Comparison of ENCODE assay signal across 13 mouse cellular contexts in genomic region chr1:64035804-64036203, GRCm38 (mm10).
DNase-seq lines count a peak whose midpoint lies in the region; ATAC-seq and TF ChIP-seq lines count a peak whose summit lies in the region.
"Had no signal": no experiment of that assay in that cellular context is flagged by ENCODE, and none has a peak within 500 bp of the region (broad histone marks: within the 10 kb centered on the region; RNA-seq: fewer than 3 reads in every experiment).

No protein-coding gene starts in this region.

- H3K27ac ChIP-seq in cerebellum, adult 2 months (ENCODE audit: insufficient read depth, low read length): peak overlapping the region; percentile 37; the same call in 1 of the 2 replicates
- 0 out of 2 replicates have a peak overlapping the region, but pooled peaks have one; percentile 52 for H3K27ac ChIP-seq in hindbrain, embryonic 12.5 days
- H3K27ac ChIP-seq in hindbrain, embryonic 11.5 days (ENCODE audit: low read depth, low read length): no peak overlapping the region
- H3K27ac ChIP-seq in neural tube, embryonic 13.5 days (replicated peaks): peak overlapping the region; percentile 33; the same call in 1 of the 2 replicates
- peak overlapping the region; percentile 14; the same call in 1 of the 2 replicates for H3K27ac ChIP-seq in stomach, postnatal 0 days (replicated peaks)

- TF ChIP-seq POLR2A in cerebellum, adult 2 months (IDR thresholded peaks at IDR 0.05; ENCODE audit: borderline replicate concordance, insufficient read depth, low read length): no peak

- H3K4me2 ChIP-seq in hindbrain, embryonic 12.5 days (replicated peaks): no peak overlapping the region
- no peak overlapping the region for H3K4me2 ChIP-seq in hindbrain, embryonic 11.5 days (replicated peaks; ENCODE audit: low read depth, low read length)
- H3K4me2 ChIP-seq in neural tube, embryonic 13.5 days: no peak overlapping the region
- H3K4me2 ChIP-seq in stomach, postnatal 0 days (replicated peaks; ENCODE audit: low read depth): no peak overlapping the region

- H3K4me1 ChIP-seq in cerebellum, adult 2 months (ENCODE audit: control insufficient read depth, insufficient read depth, low read length): peaks cover 27% of the 10 kb centered on the region; the same call in 1 of the 2 replicates
- peaks cover 33% of the 10 kb centered on the region for H3K4me1 ChIP-seq in hindbrain, embryonic 12.5 days
- no peaks in the 10 kb centered on the region for H3K4me1 ChIP-seq in hindbrain, embryonic 11.5 days (replicated peaks; ENCODE audit: control insufficient read depth, insufficient read depth, low read length)
- H3K4me1 ChIP-seq in neural tube, embryonic 13.5 days (replicated peaks): peaks cover 49% of the 10 kb centered on the region
- H3K4me1 ChIP-seq in stomach, postnatal 0 days (replicated peaks; ENCODE audit: control insufficient read depth, insufficient read depth): no peaks in the 10 kb centered on the region

- no peaks in the 10 kb centered on the region for H3K27me3 ChIP-seq in cerebellum, adult 2 months (ENCODE audit: control insufficient read depth, insufficient read depth, low read length)
- no peaks in the 10 kb centered on the region for H3K27me3 ChIP-seq in hindbrain, embryonic 12.5 days
- H3K27me3 ChIP-seq in hindbrain, embryonic 11.5 days (ENCODE audit: control insufficient read depth, insufficient read depth, low read length): no peaks in the 10 kb centered on the region
- no peaks in the 10 kb centered on the region for H3K27me3 ChIP-seq in neural tube, embryonic 13.5 days
- H3K27me3 ChIP-seq in stomach, postnatal 0 days (ENCODE audit: control insufficient read depth, insufficient read depth, low read length): no peaks in the 10 kb centered on the region
- H3K27me3 ChIP-seq: CH12.LX; megakaryocyte, embryonic 14.5 days; Patski had no signal

- H3K9ac ChIP-seq in hindbrain, embryonic 12.5 days: no peak overlapping the region
- H3K9ac ChIP-seq in hindbrain, embryonic 11.5 days (ENCODE audit: low read depth, low read length): no peak overlapping the region
- no peak overlapping the region for H3K9ac ChIP-seq in neural tube, embryonic 13.5 days
- no peak overlapping the region for H3K9ac ChIP-seq in stomach, postnatal 0 days (ENCODE audit: low read length)

- no peak overlapping the region for H3K4me3 ChIP-seq in cerebellum, adult 2 months (replicated peaks; ENCODE audit: insufficient read depth, low read depth, low read length)
- H3K4me3 ChIP-seq in hindbrain, embryonic 12.5 days: no peak overlapping the region
- no peak overlapping the region for H3K4me3 ChIP-seq in hindbrain, embryonic 11.5 days (ENCODE audit: low read depth, low read length)
- no peak overlapping the region for H3K4me3 ChIP-seq in neural tube, embryonic 13.5 days
- H3K4me3 ChIP-seq in stomach, postnatal 0 days (ENCODE audit: low read depth, low read length): no peak overlapping the region
- H3K4me3 ChIP-seq: erythroblast, embryonic 14.5 days; megakaryocyte, embryonic 14.5 days had no signal

- ATAC-seq in hindbrain, embryonic 12.5 days (ENCODE audit: low FRiP score): no peak
- ATAC-seq in hindbrain, embryonic 11.5 days (ENCODE audit: low FRiP score): no peak
- ATAC-seq in neural tube, embryonic 13.5 days (ENCODE audit: low read depth): no peak
- no peak for ATAC-seq in stomach, postnatal 0 days (ENCODE audit: low FRiP score, low TSS enrichment)

- H3K36me3 ChIP-seq in hindbrain, embryonic 12.5 days: peaks cover 15% of the 10 kb centered on the region
- no peaks in the 10 kb centered on the region for H3K36me3 ChIP-seq in hindbrain, embryonic 11.5 days (ENCODE audit: control insufficient read depth, insufficient read depth, low read length)
- H3K36me3 ChIP-seq in neural tube, embryonic 13.5 days: peaks cover 43% of the 10 kb centered on the region
- peaks cover 10% of the 10 kb centered on the region; the same call in 1 of the 2 replicates for H3K36me3 ChIP-seq in stomach, postnatal 0 days (ENCODE audit: control insufficient read depth, insufficient read depth, low read length)

- no peaks in the 10 kb centered on the region for H3K9me3 ChIP-seq in hindbrain, embryonic 12.5 days (replicated peaks)
- no peaks in the 10 kb centered on the region for H3K9me3 ChIP-seq in hindbrain, embryonic 11.5 days (ENCODE audit: control insufficient read depth, low read length)
- H3K9me3 ChIP-seq in neural tube, embryonic 13.5 days: no peaks in the 10 kb centered on the region
- H3K9me3 ChIP-seq in stomach, postnatal 0 days (ENCODE audit: control insufficient read depth, low read length): no peaks in the 10 kb centered on the region
- H3K9me3 ChIP-seq: megakaryocyte, embryonic 14.5 days had no signal

- no peak for TF ChIP-seq EP300 in stomach, postnatal 0 days (optimal IDR thresholded peaks at IDR 0.05)

- no peak for DNase-seq in cerebellum, adult 2 months
- DNase-seq in cerebellum, postnatal 10 days: no peak
- no peak for DNase-seq in hindbrain, embryonic 11.5 days (ENCODE audit: low spot score)
- no peak for DNase-seq in neural tube, embryonic 10.5 days (ENCODE audit: extremely low spot score, low spot score)
- DNase-seq in stomach, postnatal 0 days (ENCODE audit: low spot score): no peak
- no peak for DNase-seq in right cerebral cortex, postnatal 25 days
- DNase-seq: gastrocnemius, postnatal 36 days had no signal

- WGBS in cerebellum, adult 2 months: 65% methylated on average over 7 of the region's 7 CpGs
- 64% methylated on average over 7 of the region's 7 CpGs for WGBS in hindbrain, embryonic 12.5 days
- WGBS in hindbrain, embryonic 11.5 days: 68% methylated on average over 7 of the region's 7 CpGs
- 54% methylated on average over 7 of the region's 7 CpGs for WGBS in neural tube, embryonic 13.5 days
- WGBS in stomach, postnatal 0 days: 34% methylated on average over 7 of the region's 7 CpGs

- TF ChIP-seq CTCF in cerebellum, adult 2 months (IDR thresholded peaks at IDR 0.05; ENCODE audit: borderline replicate concordance, insufficient read depth, low read depth, low read length): no peak
- TF ChIP-seq CTCF in stomach, postnatal 0 days (IDR thresholded peaks at IDR 0.05; ENCODE audit: low read depth): no peak
